Mouse (Mus musculus) C2C12 (cell line): ENCODE results near the gene Tlk1.

ENCODE experiments used
- CTCF ChIP-seq: IDR thresholded peaks from one replicate; pipeline ENCODE4 v1.5.1; 2011; ENCODE audit not compliant: control insufficient read depth, insufficient read depth, insufficient read length
- FOSL1 ChIP-seq: IDR thresholded peaks from one replicate; pipeline ENCODE4 v1.8.0; 2011; ENCODE audit warnings: mild to moderate bottlenecking, low read length; ENCODE audit not compliant: poor library complexity, insufficient read depth, severe bottlenecking
- MAX ChIP-seq: IDR thresholded peaks from one replicate; pipeline ENCODE4 v1.6.1; 2011; ENCODE audit warnings: mild to moderate bottlenecking, control low read depth
- MYOD1 ChIP-seq: IDR thresholded peaks from one replicate; pipeline ENCODE4 v1.6.1; 2011; ENCODE audit warnings: low read depth; ENCODE audit not compliant: control insufficient read depth, insufficient read length
- MYOG ChIP-seq: IDR thresholded peaks from one replicate; pipeline ENCODE4 v1.6.1; 2011; ENCODE audit not compliant: control insufficient read depth, insufficient read length; ENCODE audit errors: extremely low read depth
- USF1 ChIP-seq: IDR thresholded peaks from one replicate; pipeline ENCODE4 v1.6.1; 2011; ENCODE audit warnings: low read depth, mild to moderate bottlenecking, control low read depth, moderate library complexity

GRCm38 (mm10) chr2:70695712-70696111, 129.8 kb downstream of the Tlk1 start:
- no peak for TF ChIP-seq CTCF
- no peak for TF ChIP-seq MAX
- no peak for TF ChIP-seq MYOG
- TF ChIP-seq USF1, result no peak
- TF ChIP-seq MYOD1, result no peak
- no peak for TF ChIP-seq FOSL1
